Comparison of ENCODE assay signal across 8 mouse cellular contexts in the genomic region with DNA sequence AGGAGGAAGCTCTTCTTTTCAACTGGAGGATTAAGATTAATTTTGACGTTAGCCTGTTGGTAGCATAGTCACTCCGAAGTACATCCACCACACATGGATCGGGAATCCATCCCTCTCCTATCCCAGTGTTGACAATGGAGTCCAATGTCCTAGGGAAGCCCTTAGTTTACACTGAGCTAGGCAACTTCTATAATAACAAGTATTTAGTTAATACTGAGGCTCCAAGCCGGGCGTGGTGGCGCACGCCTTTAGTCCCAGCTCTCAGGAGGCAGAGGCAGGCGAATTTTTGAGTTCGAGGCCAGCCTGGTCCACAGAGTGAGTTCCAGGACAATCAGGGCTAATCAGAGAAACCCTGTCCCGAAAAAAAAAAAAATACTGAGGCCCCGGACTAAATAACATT. TPM values are rescaled to one million over a fixed set of nuclear protein-coding genes. Genes with fewer than 3 reads are reported as not detected.
A peak's percentile ranks its signal among the peaks of the same experiment; 100 is the strongest.
DNase-seq lines count a peak whose midpoint lies in the region; ATAC-seq and TF ChIP-seq lines count a peak whose summit lies in the region.

No protein-coding gene starts in this region.

- H3K4me2 ChIP-seq in lung, embryonic 14.5 days, result peak overlapping the region; percentile 91
- peak overlapping the region; percentile 80 for H3K4me2 ChIP-seq in intestine, embryonic 16.5 days (ENCODE audit: low read depth, low read length)
- peak overlapping the region; percentile 93 for H3K4me2 ChIP-seq in neural tube, embryonic 14.5 days (ENCODE audit: low read depth, low read length)

- no peak for ATAC-seq in lung, embryonic 14.5 days (ENCODE audit: insufficient read depth)
- no peak for ATAC-seq in intestine, embryonic 16.5 days
- no peak for ATAC-seq in neural tube, embryonic 14.5 days (ENCODE audit: low read depth)

- peak overlapping the region; percentile 93 for H3K9ac ChIP-seq in lung, embryonic 14.5 days
- H3K9ac ChIP-seq in intestine, embryonic 16.5 days (ENCODE audit: low read depth, low read length), result peak overlapping the region; percentile 99
- H3K9ac ChIP-seq in neural tube, embryonic 14.5 days (replicated peaks; ENCODE audit: low read depth, low read length), result peak overlapping the region; percentile 95

- no peaks in the 10 kb centered on the region for H3K9me3 ChIP-seq in lung, embryonic 14.5 days (ENCODE audit: low read depth, low read length)
- H3K9me3 ChIP-seq in intestine, embryonic 16.5 days (ENCODE audit: control insufficient read depth, low read length), result no peaks in the 10 kb centered on the region
- no peaks in the 10 kb centered on the region for H3K9me3 ChIP-seq in neural tube, embryonic 14.5 days (ENCODE audit: control insufficient read depth, low read length)

- WGBS in lung, embryonic 14.5 days, result 71% methylated on average over 11 of the region's 11 CpGs
- WGBS in intestine, embryonic 16.5 days, result 71% methylated on average over 11 of the region's 11 CpGs
- WGBS in neural tube, embryonic 14.5 days, result 77% methylated on average over 11 of the region's 11 CpGs

- peaks cover 3% of the 10 kb centered on the region; the same call in 1 of the 2 replicates for H3K4me1 ChIP-seq in lung, embryonic 14.5 days (ENCODE audit: insufficient read depth)
- H3K4me1 ChIP-seq in intestine, embryonic 16.5 days (ENCODE audit: control insufficient read depth, insufficient read depth, low read length), result peaks cover 11% of the 10 kb centered on the region; the same call in 1 of the 2 replicates
- peaks cover 18% of the 10 kb centered on the region for H3K4me1 ChIP-seq in neural tube, embryonic 14.5 days (ENCODE audit: control insufficient read depth, insufficient read depth, low read length)

- DNase-seq in cerebellum, adult 11 months, result peak; percentile 14
- DNase-seq in cerebellum, adult 9-10 months, result no peak
- DNase-seq in lung, embryonic 14.5 days, result no peak
- DNase-seq in lung, postnatal 14 days, result no peak
- DNase-seq in thymus, postnatal 14 days, result no peak
- no peak for DNase-seq in adrenal gland, postnatal 4 days (ENCODE audit: low spot score in 2 of 2)

- TF ChIP-seq CTCF in lung, embryonic 14.5 days (IDR thresholded peaks at IDR 0.05; ENCODE audit: low read depth), result no peak

- H3K27me3 ChIP-seq in lung, embryonic 14.5 days (ENCODE audit: insufficient read depth, low read length), result no peaks in the 10 kb centered on the region
- H3K27me3 ChIP-seq in intestine, embryonic 16.5 days (replicated peaks; ENCODE audit: control insufficient read depth, insufficient read depth, low read length), result no peaks in the 10 kb centered on the region
- H3K27me3 ChIP-seq in neural tube, embryonic 14.5 days (ENCODE audit: control insufficient read depth, insufficient read depth, low read length), result no peaks in the 10 kb centered on the region

- H3K27ac ChIP-seq in lung, embryonic 14.5 days (ENCODE audit: low read depth), result peak overlapping the region; percentile 70; the same call in 1 of the 2 replicates
- peak overlapping the region; percentile 93 for H3K27ac ChIP-seq in intestine, embryonic 16.5 days (ENCODE audit: low read length)
- peak overlapping the region; percentile 77; the same call in 1 of the 2 replicates for H3K27ac ChIP-seq in neural tube, embryonic 14.5 days (ENCODE audit: low read depth, low read length)

- H3K4me3 ChIP-seq in lung, embryonic 14.5 days (ENCODE audit: low read depth, low read length), result peak overlapping the region; percentile 99
- H3K4me3 ChIP-seq in intestine, embryonic 16.5 days (ENCODE audit: low read length), result peak overlapping the region; percentile 100
- peak overlapping the region; percentile 95 for H3K4me3 ChIP-seq in neural tube, embryonic 14.5 days (ENCODE audit: low read depth, low read length)

- no peaks in the 10 kb centered on the region for H3K36me3 ChIP-seq in lung, embryonic 14.5 days (ENCODE audit: insufficient read depth)
- 0 out of 2 replicates have a peak, but pooled peaks cover 4% of the 10 kb centered on the region for H3K36me3 ChIP-seq in intestine, embryonic 16.5 days (ENCODE audit: control insufficient read depth, insufficient read depth, low read length)
- no peaks in the 10 kb centered on the region for H3K36me3 ChIP-seq in neural tube, embryonic 14.5 days (ENCODE audit: control insufficient read depth, insufficient read depth, low read length)

RNA-seq across cellular contexts. Expression of gene Sec24a, which starts 6.4 kb away (rescaled TPM):
- 16.3 and 16.8 TPM in 2 replicates for polyA plus RNA-seq in lung, embryonic 14.5 days (2014; fragmentation: Nextera tagmentation; extraction: Ambion mirVana)
- polyA plus RNA-seq in intestine, embryonic 16.5 days (2015; fragmentation: Nextera tagmentation; extraction: Ambion mirVana), result 21.2 and 27.6 TPM in 2 replicates
- 21.1 and 22.8 TPM in 2 replicates for polyA plus RNA-seq in neural tube, embryonic 14.5 days (2014; fragmentation: Nextera tagmentation; extraction: Ambion mirVana)
- 10 to 100 TPM; 31.8 to 33.1 TPM for total RNA-seq in adrenal gland, postnatal 4 days (2021)

RNA-seq across cellular contexts. Expression of gene Sar1b, which starts 6.5 kb away (rescaled TPM):
- polyA plus RNA-seq in lung, embryonic 14.5 days (2014; fragmentation: Nextera tagmentation; extraction: Ambion mirVana), result 105 and 109 TPM in 2 replicates
- polyA plus RNA-seq in intestine, embryonic 16.5 days (2015; fragmentation: Nextera tagmentation; extraction: Ambion mirVana), result 218 and 226 TPM in 2 replicates
- polyA plus RNA-seq in neural tube, embryonic 14.5 days (2014; fragmentation: Nextera tagmentation; extraction: Ambion mirVana), result 228 and 250 TPM in 2 replicates
- 10 to 100 TPM; 68.7 to 79.2 TPM for total RNA-seq in adrenal gland, postnatal 4 days (2021)
